Mouse (Mus musculus): ENCODE data around the gene Sept9.

DNA sequence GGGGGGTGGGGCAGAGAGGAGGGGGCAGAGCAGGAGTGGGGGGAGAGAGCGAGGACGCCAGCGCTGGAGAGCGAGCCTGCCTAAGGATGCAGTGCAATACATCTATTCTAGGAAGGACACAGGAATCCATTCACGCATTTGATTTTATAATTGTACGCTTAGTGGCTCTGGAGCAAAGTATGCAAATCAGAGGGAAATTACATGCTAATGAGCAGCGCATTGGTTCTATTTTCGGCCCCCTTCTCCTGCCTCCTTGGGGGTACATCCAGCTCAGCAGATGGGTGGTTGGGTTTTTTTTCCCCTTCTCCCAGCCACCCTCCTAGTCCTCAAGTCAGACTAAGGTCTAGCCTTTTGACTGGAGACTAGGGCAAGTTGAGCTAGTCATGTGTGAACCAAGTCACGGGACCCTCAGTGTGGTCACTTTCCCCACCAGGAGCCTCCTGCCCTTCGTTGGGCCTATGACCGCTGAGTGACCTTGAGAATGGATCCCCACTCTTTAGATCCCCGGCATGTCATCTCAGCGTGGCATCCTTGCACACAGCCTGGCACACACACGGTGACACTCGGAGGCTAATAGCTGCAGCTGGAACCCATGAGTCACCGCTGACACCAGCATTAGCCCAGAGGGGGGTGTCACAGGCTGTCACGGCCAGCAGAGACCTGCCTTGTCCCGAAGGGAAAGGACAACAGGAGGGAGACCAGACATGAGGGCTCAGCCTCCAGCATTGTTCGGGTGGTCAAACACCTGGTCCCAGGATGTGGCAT lies 29.5 kb upstream of the Sept9 start:
- TF ChIP-seq CTCF (IDR thresholded peaks at IDR 0.05; ENCODE audit: insufficient read depth, low read depth, low read length) (no peak), POLR2A (IDR thresholded peaks at IDR 0.05; ENCODE audit: insufficient read depth, low read depth, low read length) (no peak)
